Mouse (Mus musculus) limb, embryonic 11.5 days (tissue): ENCODE results near the gene Pbx2. TPM values are rescaled to one million over a fixed set of nuclear protein-coding genes. Genes with fewer than 3 reads are reported as not detected.
A peak's percentile ranks its signal among the peaks of the same experiment; 100 is the strongest.

Experiments used
- ATAC-seq: fragments of 200-750 bp; cut with Nextera tagmentation; 2 replicates; pipeline ENCODE4 v1.8.0; 2017; ENCODE audit warnings: low read depth; ENCODE audit not compliant: insufficient number of reproducible peaks, low FRiP score, low TSS enrichment
- DNase-seq: peaks from one replicate; pipeline ENCODE4 v3.0.0-alpha.2; 2015; ENCODE audit warnings: low spot score
- H3K27ac ChIP-seq: fragments of 300-500 bp; sonication (generic); replicated peaks from 2 replicates; pipeline ENCODE4 v1.5.1; 2014; ENCODE audit warnings: low read depth, mild to moderate bottlenecking, low read length
- H3K27me3 ChIP-seq: fragments of 300-500 bp; sonication (generic); 2 replicates; pipeline ENCODE4 v1.6.1; 2014; ENCODE audit warnings: mild to moderate bottlenecking, low read length, mixed read lengths; ENCODE audit not compliant: control insufficient read depth, insufficient read depth
- H3K36me3 ChIP-seq: fragments of 300-500 bp; sonication (generic); 2 replicates; pipeline ENCODE4 v1.6.1; 2014; ENCODE audit warnings: mild to moderate bottlenecking, low read length, moderate library complexity, mixed read lengths; ENCODE audit not compliant: control insufficient read depth, insufficient read depth
- H3K4me1 ChIP-seq: fragments of 300-500 bp; sonication (generic); 2 replicates; pipeline ENCODE4 v1.6.1; 2014; ENCODE audit warnings: low read length, mixed read lengths; ENCODE audit not compliant: control insufficient read depth, insufficient read depth
- H3K4me2 ChIP-seq: fragments of 300-500 bp; sonication (generic); 2 replicates; pipeline ENCODE4 v1.6.1; 2014; ENCODE audit warnings: low read depth, mild to moderate bottlenecking, moderate library complexity; ENCODE audit not compliant: severe bottlenecking
- H3K4me3 ChIP-seq: fragments of 300-500 bp; sonication (generic); 2 replicates; pipeline ENCODE4 v1.5.1; 2014; ENCODE audit warnings: low read depth, low read length
- H3K9ac ChIP-seq: fragments of 300-500 bp; sonication (generic); 2 replicates; pipeline ENCODE4 v1.6.1; 2014; ENCODE audit warnings: mild to moderate bottlenecking, low read length
- H3K9me3 ChIP-seq: fragments of 300-500 bp; sonication (generic); 2 replicates; pipeline ENCODE4 v1.6.1; 2016; ENCODE audit warnings: low read length; ENCODE audit not compliant: control insufficient read depth
- WGBS: fragments of 180-500 bp; shearing (Covaris S2); extraction: QIAGEN DNeasy Blood & Tissue Kit; methylation state at CpG from one replicate; pipeline ENCODE4 v1.1.7; 2014; 5-methylcytosine and 5-hydroxymethylcytosine counted together
- polyA plus RNA-seq: library from polyadenylated mRNA; unstranded; fragments of >200 nt; fragmentation: Nextera tagmentation; extraction: Ambion mirVana; gene quantifications from 2 replicates; pipeline ENCODE4 v1.2.1, GENCODE M21; 2014

Pbx2 gene
- polyA plus RNA-seq, 1 experiment from 2014 or later, result 22.0 TPM

DNA sequence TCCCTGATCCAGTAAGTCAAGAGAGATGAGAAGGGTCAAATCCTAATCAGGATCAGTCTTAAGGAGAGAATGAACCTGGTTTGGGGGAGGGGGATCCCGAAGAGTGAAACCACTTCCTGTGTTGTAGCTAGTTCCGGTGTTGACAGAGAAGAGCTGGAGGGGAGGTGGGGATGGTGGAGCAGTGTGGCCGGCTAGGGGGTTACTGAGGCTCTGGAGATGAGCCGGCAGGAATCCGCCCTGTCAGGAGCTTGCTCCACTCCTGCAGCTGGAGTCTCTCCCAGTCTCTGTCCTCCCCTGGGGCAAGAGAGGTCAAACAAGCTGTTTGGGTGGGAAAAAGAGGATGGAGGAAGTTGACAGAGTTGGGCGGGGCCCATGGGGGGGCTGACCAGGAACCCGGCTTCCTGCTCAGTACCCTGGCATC, 1.4 kb upstream of the Pbx2 start, which contains the start of gene Gpsm3:
Gene Gpsm3 (plus strand): TSS at position 126 of the 421 bp plus-strand sequence.
- peaks cover 3% of the 10 kb centered on the region; the same call in 1 of the 2 replicates for H3K36me3 ChIP-seq
- H3K4me2 ChIP-seq, result 0 out of 2 replicates have a peak within 1 kb of the TSS, but pooled peaks have one; percentile 3
- WGBS, result 19% methylated on average over 7 of the region's 7 CpGs
- H3K27me3 ChIP-seq, result no peaks in the 10 kb centered on the region
- peaks cover 49% of the 10 kb centered on the region for H3K4me1 ChIP-seq
- no peak for ATAC-seq
- H3K9me3 ChIP-seq, result no peaks in the 10 kb centered on the region
- no peak for DNase-seq
- peak within 1 kb of the TSS; percentile 3; the same call in 1 of the 2 replicates for H3K4me3 ChIP-seq
- peak within 1 kb of the TSS; percentile 57; the same call in 1 of the 2 replicates for H3K27ac ChIP-seq
- H3K9ac ChIP-seq, result no peak within 1 kb of the TSS

DNA sequence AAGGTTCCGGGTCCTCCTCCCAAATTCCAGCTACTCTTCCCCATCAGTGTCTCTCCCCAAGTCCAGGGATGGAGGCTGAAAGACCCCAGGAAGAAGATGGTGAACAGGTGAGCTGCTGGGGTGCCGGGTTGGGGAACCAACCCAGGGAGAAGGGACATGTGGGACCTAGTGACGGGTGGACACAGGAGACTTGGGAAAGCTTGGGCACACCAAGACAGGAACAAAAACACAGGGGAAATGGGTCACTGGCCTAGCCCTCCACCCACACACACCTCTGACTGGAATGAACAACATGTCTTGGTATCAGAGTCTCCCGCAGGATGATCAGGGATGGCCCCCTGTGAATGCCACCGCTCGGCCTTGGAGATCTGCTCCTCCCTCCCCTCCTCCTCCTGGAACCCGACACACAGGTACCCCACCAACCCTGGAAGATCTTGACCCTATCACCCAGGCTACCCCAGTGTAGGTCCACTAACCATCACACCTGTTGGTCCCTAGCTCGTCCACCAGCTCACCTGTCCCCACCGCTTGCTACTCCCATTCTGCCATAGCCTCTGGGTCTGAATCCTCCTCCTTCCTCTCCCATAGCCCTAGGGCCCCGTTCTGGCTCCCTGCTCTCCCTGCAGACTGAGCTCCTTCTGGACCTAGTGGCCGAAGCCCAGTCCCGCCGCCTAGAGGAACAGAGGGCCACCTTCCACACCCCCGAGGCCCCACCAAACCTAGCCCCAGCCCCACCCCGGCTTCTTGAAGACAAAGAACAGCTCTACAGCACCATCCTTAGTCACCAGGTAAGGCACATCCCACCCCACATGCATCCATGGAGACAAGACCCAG, 695 bp upstream of the Pbx2 start:
- Histone ChIP-seq H3K27me3 (no peaks in the 10 kb centered on the region), H3K4me3 (peak overlapping the region; percentile 3; the same call in 1 of the 2 replicates), H3K4me2 (no peak overlapping the region), H3K4me1 (peaks cover 49% of the 10 kb centered on the region), H3K27ac (no peak overlapping the region; the same call in 1 of the 2 replicates), H3K9me3 (no peaks in the 10 kb centered on the region), H3K9ac (no peak overlapping the region), H3K36me3 (peaks cover 4% of the 10 kb centered on the region; the same call in 1 of the 2 replicates)
- ATAC-seq, result no peak
- DNase-seq, result no peak
- 67% methylated on average over 15 of the region's 15 CpGs for WGBS

GRCm38 (mm10) chr17:34591994-34592375, 919 bp downstream of the Pbx2 start:
- 0% methylated on average over 25 of the region's 35 CpGs for WGBS
- Histone ChIP-seq H3K9ac (peak overlapping the region; percentile 96), H3K4me3 (peak overlapping the region; percentile 95), H3K36me3 (peaks cover 9% of the 10 kb centered on the region; the same call in 1 of the 2 replicates), H3K4me2 (peak overlapping the region; percentile 93), H3K27me3 (no peaks in the 10 kb centered on the region), H3K4me1 (peaks cover 46% of the 10 kb centered on the region), H3K27ac (peak overlapping the region; percentile 99), H3K9me3 (no peaks in the 10 kb centered on the region)
- ATAC-seq (peak; percentile 24), DNase-seq (peak; percentile 93)

DNA sequence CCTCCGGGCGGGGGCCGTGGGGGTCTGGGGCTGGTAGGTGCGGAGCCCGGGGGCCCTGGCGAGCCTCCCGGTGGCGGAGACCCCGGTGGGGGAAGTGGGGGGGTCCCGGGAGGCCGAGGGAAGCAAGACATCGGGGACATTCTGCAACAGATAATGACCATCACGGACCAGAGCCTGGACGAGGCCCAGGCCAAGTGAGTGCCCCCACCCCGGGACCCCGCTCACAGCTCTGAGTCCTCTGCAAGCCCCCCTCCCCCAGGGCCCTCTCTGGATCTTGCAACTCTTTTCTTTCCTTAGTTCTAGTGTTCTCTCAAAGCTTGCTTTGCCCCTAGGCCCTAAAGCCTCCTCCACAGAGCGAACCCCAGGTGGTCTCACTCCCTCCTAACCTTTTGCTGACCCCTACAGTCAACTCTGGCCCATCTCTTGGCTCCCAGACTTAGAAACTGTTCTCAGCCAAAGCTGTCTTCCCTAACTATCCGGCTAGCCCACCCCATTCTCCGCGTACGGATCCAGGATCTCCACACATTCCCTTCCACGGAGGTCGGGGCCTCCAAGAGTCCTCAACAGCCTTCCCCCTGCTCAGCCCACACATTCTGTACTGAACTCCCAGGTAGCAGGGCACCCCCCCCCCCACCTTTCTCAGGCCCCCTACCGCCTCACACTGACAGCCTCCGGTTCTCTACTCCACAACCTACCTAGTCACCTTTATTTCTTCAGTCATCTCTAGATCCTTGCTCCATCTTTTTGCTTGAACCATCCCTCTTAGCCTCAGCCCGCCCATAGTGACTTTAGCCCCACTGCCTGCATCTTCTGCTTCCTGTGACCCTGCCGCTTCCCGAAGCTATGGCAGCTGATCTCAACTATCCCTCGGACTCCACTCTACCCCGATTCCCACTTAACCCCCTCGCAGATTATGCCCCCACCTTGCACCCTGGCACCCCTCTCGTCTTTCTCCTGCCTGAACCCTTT, 1.8 kb downstream of the Pbx2 start:
- Histone ChIP-seq H3K9ac (peak overlapping the region; percentile 96), H3K9me3 (no peaks in the 10 kb centered on the region), H3K4me3 (peak overlapping the region; percentile 95), H3K27me3 (no peaks in the 10 kb centered on the region), H3K4me1 (peaks cover 51% of the 10 kb centered on the region), H3K4me2 (peak overlapping the region; percentile 93), H3K36me3 (peaks cover 9% of the 10 kb centered on the region; the same call in 1 of the 2 replicates), H3K27ac (peak overlapping the region; percentile 99)
- WGBS, result 2% methylated on average over 30 of the region's 32 CpGs
- DNase-seq, result peak; percentile 55
- ATAC-seq, result peak; percentile 18; the same call in 1 of the 2 replicates

DNA sequence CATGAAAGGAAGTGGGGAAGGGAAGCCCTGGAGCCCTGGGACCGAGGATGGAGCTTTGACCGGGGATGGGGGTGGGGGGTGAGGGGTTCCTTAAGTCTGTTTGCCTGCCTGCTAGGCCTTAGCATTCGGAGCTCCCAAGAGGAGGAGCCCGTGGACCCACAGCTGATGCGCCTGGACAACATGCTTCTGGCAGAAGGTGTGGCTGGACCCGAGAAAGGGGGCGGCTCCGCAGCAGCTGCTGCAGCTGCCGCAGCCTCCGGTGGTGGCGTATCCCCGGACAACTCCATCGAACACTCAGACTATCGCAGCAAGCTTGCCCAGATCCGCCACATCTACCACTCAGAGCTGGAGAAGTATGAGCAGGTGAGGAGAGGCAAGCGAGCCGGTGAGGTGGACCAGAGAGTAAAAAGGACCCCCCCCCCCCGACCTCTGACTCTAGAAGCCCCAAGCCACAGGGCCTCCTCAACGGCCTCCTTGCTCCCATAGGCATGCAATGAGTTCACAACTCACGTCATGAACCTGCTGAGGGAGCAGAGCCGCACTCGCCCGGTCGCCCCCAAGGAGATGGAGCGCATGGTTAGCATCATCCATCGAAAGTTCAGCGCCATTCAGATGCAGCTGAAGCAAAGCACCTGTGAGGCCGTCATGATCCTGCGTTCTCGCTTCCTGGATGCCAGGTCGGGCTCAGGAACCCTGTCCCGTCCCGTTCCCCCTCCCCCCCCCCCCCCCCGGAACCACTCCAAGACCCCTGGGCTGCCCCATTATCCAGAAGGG, 2.9 kb downstream of the Pbx2 start:
- no peak for ATAC-seq
- whole genome bisulfite sequencing, result 56% methylated on average over 31 of the region's 34 CpGs
- no peaks in the 10 kb centered on the region for H3K27me3 ChIP-seq
- peaks cover 49% of the 10 kb centered on the region for H3K4me1 ChIP-seq
- H3K4me3 ChIP-seq, result peak overlapping the region; percentile 95
- H3K27ac ChIP-seq, result no peak overlapping the region
- no peaks in the 10 kb centered on the region for H3K9me3 ChIP-seq
- peak; percentile 53 for DNase-seq
- H3K9ac ChIP-seq, result peak overlapping the region; percentile 96
- H3K36me3 ChIP-seq, result peaks cover 9% of the 10 kb centered on the region; the same call in 1 of the 2 replicates
- H3K4me2 ChIP-seq, result peak overlapping the region; percentile 93

GRCm38 (mm10) chr17:34596098-34596497, 5.0 kb downstream of the Pbx2 start:
- Histone ChIP-seq H3K4me3 (no peak overlapping the region), H3K27me3 (no peaks in the 10 kb centered on the region), H3K4me2 (no peak overlapping the region), H3K27ac (no peak overlapping the region), H3K4me1 (peaks cover 28% of the 10 kb centered on the region), H3K9me3 (no peaks in the 10 kb centered on the region), H3K9ac (no peak overlapping the region), H3K36me3 (peaks cover 12% of the 10 kb centered on the region; the same call in 1 of the 2 replicates)
- no peak for DNase-seq
- ATAC-seq, result no peak
- 75% methylated on average over 8 of the region's 8 CpGs for WGBS

- Histone ChIP-seq H3K4me3 (no peak within 1 kb of the TSS), H3K27ac (no peak within 1 kb of the TSS), H3K9me3 (no peaks in the 10 kb centered on the region), H3K4me2 (no peak within 1 kb of the TSS), H3K36me3 (peaks cover 15% of the 10 kb centered on the region; the same call in 1 of the 2 replicates), H3K9ac (no peak within 1 kb of the TSS), H3K4me1 (peaks cover 25% of the 10 kb centered on the region), H3K27me3 (no peaks in the 10 kb centered on the region)
- ATAC-seq (no peak), DNase-seq (no peak)
- 14% methylated on average over 6 of the region's 6 CpGs for WGBS
Measured at GRCm38 (mm10) chr17:34597566-34598095, 6.6 kb downstream of the Pbx2 start, which contains the start of gene Ager. TSS of gene Ager (plus strand) at chr17:34597862.
